In genomic region chr4:117139217-117139612, GRCm38 (mm10) we compare ENCODE assay signal across 9 mouse cellular contexts. TPM values are rescaled to one million over a fixed set of nuclear protein-coding genes. Genes with fewer than 3 reads are reported as not detected.
DNase-seq lines count a peak whose midpoint lies in the region; ATAC-seq lines count a peak whose summit lies in the region.
"Had no signal": no experiment of that assay in that cellular context is flagged by ENCODE, and none has a peak within 500 bp of the region (broad histone marks: within the 10 kb centered on the region; RNA-seq: fewer than 3 reads in every experiment).

No protein-coding gene starts in this region.

- DNase-seq in adrenal gland, postnatal 14 days, result peak; percentile 67
- no peak for DNase-seq in adrenal gland, postnatal 4 days (ENCODE audit: low spot score in 2 of 2)
- peak; percentile 29 for DNase-seq in spleen, adult 12 weeks (ENCODE audit: low spot score)
- no peak for DNase-seq in spleen, postnatal 14 days (ENCODE audit: low spot score in 2 of 2)
- DNase-seq in induced T-regulatory cell, adult 2 months (ENCODE audit: low read depth), result peak; percentile 84
- DNase-seq in right cerebral cortex, postnatal 14 days, result no peak
- DNase-seq in urinary bladder, postnatal 4 days (ENCODE audit: low spot score in 2 of 2), result no peak

- peak; percentile 56 for ATAC-seq in megakaryocyte, adult 5-6 weeks (ENCODE audit: poor library complexity, severe bottlenecking)

RNA-seq across cellular contexts. Expression of gene Plk3, which starts 5.5 kb away (rescaled TPM):
- 8.4 and 19.0 TPM in 2 replicates for total RNA-seq in adrenal gland, postnatal 14 days (2021)
- total RNA-seq in adrenal gland, postnatal 4 days (2021), result 1 to 10 TPM; 4.8 to 5.7 TPM
- 4.9 and 6.2 TPM in 2 replicates for total RNA-seq in megakaryocyte, adult 5-6 weeks (2015)
- 3.0 and 4.2 TPM in 2 replicates for total RNA-seq in megakaryocyte, adult 5-6 weeks (2017)

RNA-seq across cellular contexts. Expression of gene Tctex1d4, which starts 12.6 kb away (rescaled TPM):
- total RNA-seq in adrenal gland, postnatal 14 days (2021), result not detected in 2 replicates
- total RNA-seq in adrenal gland, postnatal 4 days (2021), result not detected
- 2.1 TPM in 1 of 2 replicates, not detected in the other for total RNA-seq in megakaryocyte, adult 5-6 weeks (2015)
- total RNA-seq in megakaryocyte, adult 5-6 weeks (2017), result 0.53 and 2.8 TPM in 2 replicates
- total RNA-seq: heart, postnatal 14 days had no signal

RNA-seq across cellular contexts. Expression of gene Btbd19, which starts 13.7 kb away (rescaled TPM):
- 6.3 and 10.2 TPM in 2 replicates for total RNA-seq in adrenal gland, postnatal 14 days (2021)
- total RNA-seq in adrenal gland, postnatal 4 days (2021), result 10 to 100 TPM in 1 of 2 experiments, 1 to 10 TPM in 1; 9.1 to 10.8 TPM
- 5.3 and 5.9 TPM in 2 replicates for total RNA-seq in megakaryocyte, adult 5-6 weeks (2015)
- total RNA-seq in megakaryocyte, adult 5-6 weeks (2017), result 10.4 and 11.1 TPM in 2 replicates

RNA-seq across cellular contexts. Expression of gene Rps8, which starts 16.8 kb away (rescaled TPM):
- total RNA-seq in adrenal gland, postnatal 14 days (2021), result 935 and 1,177 TPM in 2 replicates
- total RNA-seq in adrenal gland, postnatal 4 days (2021), result 1,000 to 10,000 TPM; 1,506 to 1,548 TPM
- 2,618 and 2,625 TPM in 2 replicates for total RNA-seq in megakaryocyte, adult 5-6 weeks (2015)
- 984 and 1,065 TPM in 2 replicates for total RNA-seq in megakaryocyte, adult 5-6 weeks (2017)

RNA-seq across cellular contexts. Expression of gene Kif2c, which starts 43.2 kb away (rescaled TPM):
- 7.1 and 7.2 TPM in 2 replicates for total RNA-seq in adrenal gland, postnatal 14 days (2021)
- 10 to 100 TPM; 16.0 to 16.5 TPM for total RNA-seq in adrenal gland, postnatal 4 days (2021)
- total RNA-seq in megakaryocyte, adult 5-6 weeks (2015), result 30.3 and 30.4 TPM in 2 replicates
- total RNA-seq in megakaryocyte, adult 5-6 weeks (2017), result 44.9 and 50.4 TPM in 2 replicates

Comparison
In these comparisons a context has a peak if more than half of its experiments do, and no peak if none do; other contexts are left out.
1. DNase-seq: peak in adrenal gland, postnatal 14 days (single experiment), spleen, adult 12 weeks (single experiment) and induced T-regulatory cell, adult 2 months (single experiment); none in adrenal gland, postnatal 4 days (0 of 2), spleen, postnatal 14 days (0 of 2), right cerebral cortex, postnatal 14 days (single experiment) and urinary bladder, postnatal 4 days (0 of 2).